Mouse (Mus musculus) layer of hippocampus, postnatal 25 days (tissue): ENCODE data around the gene Aqr. TPM values are rescaled to one million over a fixed set of nuclear protein-coding genes. Genes with fewer than 3 reads are reported as not detected.

Source experiments
- DNase-seq, 2 experiments: peaks; one replicate each; pipeline ENCODE4 v3.0.0; 2022; ENCODE audit warnings: mixed read lengths in 2 of 2, low spot score in 1 of 2; ENCODE audit errors: extremely low spot score in 1 of 2
- total RNA-seq, 2 experiments: library from RNA; stranded (reverse); gene quantifications; 2 replicates each; pipeline ENCODE4 v1.2.3; 2021

Gene Aqr
- total RNA-seq, 2 experiments from 2014 or later: 27.5 to 29.8 TPM

- DNase-seq: no peak
Measured at GRCm38 (mm10) chr2:114143842-114144241, 43.0 kb downstream of the Aqr start.

- no peak for DNase-seq
Measured at GRCm38 (mm10) chr2:114136755-114137154, 50.1 kb downstream of the Aqr start.

GRCm38 (mm10) chr2:114135777-114136176, 51.0 kb downstream of the Aqr start:
- DNase-seq: no peak

GRCm38 (mm10) chr2:114133355-114133754, 53.5 kb downstream of the Aqr start:
- DNase-seq: no peak

- no peak for DNase-seq
Measured at GRCm38 (mm10) chr2:114130657-114131056, 56.2 kb downstream of the Aqr start.

- no peak for DNase-seq
Measured at GRCm38 (mm10) chr2:114123304-114123703, 63.5 kb downstream of the Aqr start.

- no peak for DNase-seq
Measured at GRCm38 (mm10) chr2:114119451-114119850, 67.4 kb downstream of the Aqr start.

GRCm38 (mm10) chr2:114117665-114118064, 69.2 kb downstream of the Aqr start:
- no peak for DNase-seq

GRCm38 (mm10) chr2:114117235-114117634, 69.6 kb downstream of the Aqr start:
- DNase-seq: no peak

- DNase-seq: no peak
Measured at GRCm38 (mm10) chr2:114115563-114115962, 71.3 kb downstream of the Aqr start.

GRCm38 (mm10) chr2:114107288-114108278, 79.2 kb downstream of the Aqr start:
- DNase-seq: no peak

GRCm38 (mm10) chr2:114106383-114106782, 80.4 kb downstream of the Aqr start:
- DNase-seq: no peak

GRCm38 (mm10) chr2:114102471-114102870, 84.4 kb downstream of the Aqr start:
- DNase-seq: no peak

GRCm38 (mm10) chr2:114100834-114101233, 86.0 kb downstream of the Aqr start:
- no peak for DNase-seq

GRCm38 (mm10) chr2:114099816-114100215, 87.0 kb downstream of the Aqr start:
- DNase-seq: no peak

- no peak for DNase-seq
Measured at GRCm38 (mm10) chr2:114099109-114099508, 87.7 kb downstream of the Aqr start.

- no peak for DNase-seq
Measured at GRCm38 (mm10) chr2:114097627-114098026, 89.2 kb downstream of the Aqr start.

GRCm38 (mm10) chr2:114096570-114096969, 90.3 kb downstream of the Aqr start:
- DNase-seq: no peak

- DNase-seq: no peak
Measured at GRCm38 (mm10) chr2:114095348-114095747, 91.5 kb downstream of the Aqr start.

GRCm38 (mm10) chr2:114094696-114095095, 92.1 kb downstream of the Aqr start:
- DNase-seq: no peak

GRCm38 (mm10) chr2:114093577-114093976, 93.2 kb downstream of the Aqr start:
- no peak for DNase-seq

GRCm38 (mm10) chr2:114089862-114090261, 97.0 kb downstream of the Aqr start:
- DNase-seq: no peak
